Mouse (Mus musculus) regulatory T cell (primary cell): Measurements from ENCODE around the gene Rnf26.

Source experiments
- in situ Hi-C: fragments of 300-600 bp; cut with MboI, MseI; formaldehyde crosslinking; loops from one replicate; pipeline ENCODE4 v1.15.1; 2025; ENCODE audit warnings: high pct_unique_total_duplicates

The Rnf26 gene

DNA sequence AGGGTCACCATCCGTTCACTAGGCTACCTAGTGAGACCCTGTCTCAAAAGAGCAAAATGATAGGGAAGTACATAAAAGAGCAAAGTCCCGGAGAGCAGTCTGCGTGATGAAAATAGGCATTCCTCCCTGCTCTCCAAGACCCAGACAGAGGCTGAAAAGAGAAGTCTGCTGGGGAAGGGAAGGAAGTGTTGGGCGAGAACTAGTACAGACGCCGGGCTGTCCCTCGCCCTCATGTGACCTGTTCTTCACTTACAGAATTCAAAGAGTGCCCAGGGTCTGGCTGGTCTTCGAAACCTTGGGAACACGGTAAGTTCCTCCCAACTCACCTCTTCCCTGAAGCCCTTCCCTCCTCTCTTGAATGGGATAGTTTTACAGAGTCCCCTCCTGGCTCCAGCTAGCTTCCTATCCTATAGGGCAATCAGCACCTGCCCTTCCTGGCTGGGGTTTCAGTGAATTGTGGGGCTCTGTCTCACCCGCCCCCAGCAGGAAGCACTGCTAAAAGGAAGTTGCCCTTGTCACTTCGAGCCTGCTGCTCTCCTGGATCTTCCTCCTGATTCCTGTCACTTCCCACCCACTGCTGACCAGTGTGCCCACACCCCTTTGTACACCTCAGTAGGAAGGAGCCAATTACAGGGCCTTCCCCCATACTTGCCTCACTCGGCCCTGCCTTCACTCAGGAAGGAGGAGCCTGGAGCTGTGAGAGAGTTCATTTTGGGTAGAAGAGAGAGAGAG is 24.3 kb downstream of the Rnf26 start:
- in situ Hi-C loops = loop anchor here (25.0 kb wide), 1 partner anchor 552 kb away; no protein-coding TSS in a partner anchor

DNA sequence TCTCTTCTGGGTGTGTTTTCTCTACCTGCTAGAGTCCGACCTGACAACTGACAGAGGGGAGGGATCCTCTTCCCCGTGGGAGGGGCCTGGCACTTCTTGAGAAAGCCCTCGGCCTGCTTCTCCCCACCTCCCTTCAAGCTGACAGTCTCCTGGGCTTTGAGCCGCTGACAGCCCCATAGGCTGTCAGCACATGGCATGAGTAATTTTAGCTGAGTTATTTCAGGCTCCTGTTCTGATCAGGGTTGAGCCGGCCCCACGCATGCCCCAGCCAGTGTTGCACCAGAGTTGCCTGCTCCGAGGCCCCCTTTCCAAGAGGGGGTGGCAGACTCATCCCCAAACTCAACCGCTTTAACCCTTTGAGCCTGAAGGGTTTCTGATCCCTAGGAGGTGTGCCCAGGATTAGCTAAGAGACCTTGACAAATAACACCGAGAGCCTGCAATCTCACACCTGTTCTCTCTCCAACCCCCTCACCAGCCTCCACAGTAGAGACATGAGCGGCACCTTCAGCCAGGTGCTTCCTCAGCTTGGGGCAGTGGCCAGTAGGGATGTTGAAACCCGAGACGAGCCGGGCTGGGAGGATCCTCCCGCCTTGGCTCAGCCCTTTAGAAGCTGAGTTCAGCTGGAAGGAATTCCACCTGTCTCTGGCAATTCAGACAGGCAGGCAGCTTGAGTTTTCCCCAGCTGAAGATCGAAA is 25.4 kb downstream of the Rnf26 start:
- in situ Hi-C loops = loop anchor here (25.0 kb wide), 1 partner anchor 551 kb away; no protein-coding TSS in a partner anchor

DNA sequence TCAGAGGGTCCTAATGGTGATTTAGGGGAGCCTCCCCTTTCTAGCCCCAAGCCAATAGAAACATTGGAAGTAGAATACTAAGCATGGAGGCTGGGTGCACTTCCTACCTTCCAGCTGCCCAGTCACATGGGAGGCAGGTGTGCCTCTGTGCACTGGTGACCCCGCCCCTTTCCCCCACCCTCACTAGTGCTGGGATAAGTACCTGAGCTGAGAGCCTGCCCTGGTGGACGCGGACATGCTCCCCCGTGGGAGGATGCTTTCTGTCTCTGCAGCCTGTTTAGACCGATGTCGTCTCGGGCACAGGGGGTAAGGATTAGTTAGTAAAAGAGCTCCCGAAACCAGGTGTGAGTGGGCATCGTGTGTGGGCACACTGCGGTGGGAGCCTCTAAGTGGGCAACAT is 26.4 kb downstream of the Rnf26 start:
- in situ Hi-C loops = loop anchor here (25.0 kb wide), 1 partner anchor 550 kb away; no protein-coding TSS in a partner anchor

DNA sequence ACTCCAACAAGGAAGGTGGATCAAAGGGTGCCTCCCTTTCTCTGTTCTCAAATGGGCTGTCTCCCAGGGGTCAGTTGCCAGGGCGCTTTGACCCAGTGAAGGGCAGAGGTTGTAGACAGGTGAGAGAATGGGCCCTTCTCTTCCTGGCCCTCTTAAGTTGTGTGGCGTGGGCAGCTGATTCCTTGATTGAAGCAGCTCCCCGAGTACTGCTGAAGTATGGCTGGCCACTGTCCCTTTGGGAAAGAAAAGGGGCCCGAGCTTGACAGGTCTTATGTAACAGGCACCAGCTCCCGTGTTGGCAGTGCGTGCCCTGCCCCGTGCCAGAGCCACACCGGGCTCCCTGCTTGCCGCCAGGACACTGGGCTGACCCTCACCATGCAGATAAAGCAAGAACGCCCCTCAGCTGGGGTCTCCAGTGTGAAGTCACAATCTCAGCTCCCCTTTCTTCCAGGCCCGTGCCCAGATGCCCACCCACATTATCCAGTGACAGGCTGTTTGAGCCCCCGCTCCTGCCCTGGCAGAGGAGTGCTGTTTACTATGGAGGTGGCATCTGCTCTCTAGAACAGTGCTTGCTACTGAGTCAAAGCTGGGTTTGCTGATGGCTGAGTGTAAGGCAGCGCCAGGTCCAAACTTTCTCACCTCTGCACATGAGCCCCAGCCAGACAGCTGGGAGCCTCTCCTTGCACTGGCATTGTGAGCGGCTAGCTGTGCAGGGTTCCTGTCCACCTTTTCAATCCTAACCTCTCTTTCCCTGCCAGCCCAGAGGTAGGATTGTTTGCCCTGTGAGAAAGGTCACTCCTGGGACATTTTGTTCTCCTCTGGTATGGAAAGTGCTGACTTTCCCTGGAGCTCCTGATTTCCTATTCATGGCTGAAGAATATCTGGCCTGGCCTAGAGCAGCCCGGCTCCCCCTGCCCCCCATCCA is 27.3 kb downstream of the Rnf26 start:
- in situ Hi-C loops = loop anchor here (25.0 kb wide), 1 partner anchor 549 kb away; no protein-coding TSS in a partner anchor

DNA sequence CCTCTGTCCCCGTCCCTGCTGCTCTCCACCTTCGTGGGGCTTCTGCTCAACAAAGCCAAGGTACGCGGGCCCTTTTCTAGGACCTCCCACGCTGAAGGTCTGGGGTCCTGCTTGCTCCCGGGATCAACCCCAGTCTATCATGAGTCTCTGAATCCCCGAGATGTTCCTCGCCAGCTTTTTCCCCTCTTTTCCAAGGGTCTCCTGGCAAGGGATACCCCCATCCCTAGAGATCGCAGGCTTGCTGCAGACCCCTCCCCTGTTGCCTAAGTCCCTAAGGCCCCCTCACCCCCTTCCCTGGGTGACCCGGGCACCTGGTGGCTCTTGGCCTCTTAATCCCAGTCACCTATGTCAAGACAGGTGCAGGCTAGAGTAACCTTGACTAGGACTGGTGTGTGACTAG is 28.0 kb downstream of the Rnf26 start:
- in situ Hi-C loops = loop anchor here (25.0 kb wide), 1 partner anchor 548 kb away; no protein-coding TSS in a partner anchor

DNA sequence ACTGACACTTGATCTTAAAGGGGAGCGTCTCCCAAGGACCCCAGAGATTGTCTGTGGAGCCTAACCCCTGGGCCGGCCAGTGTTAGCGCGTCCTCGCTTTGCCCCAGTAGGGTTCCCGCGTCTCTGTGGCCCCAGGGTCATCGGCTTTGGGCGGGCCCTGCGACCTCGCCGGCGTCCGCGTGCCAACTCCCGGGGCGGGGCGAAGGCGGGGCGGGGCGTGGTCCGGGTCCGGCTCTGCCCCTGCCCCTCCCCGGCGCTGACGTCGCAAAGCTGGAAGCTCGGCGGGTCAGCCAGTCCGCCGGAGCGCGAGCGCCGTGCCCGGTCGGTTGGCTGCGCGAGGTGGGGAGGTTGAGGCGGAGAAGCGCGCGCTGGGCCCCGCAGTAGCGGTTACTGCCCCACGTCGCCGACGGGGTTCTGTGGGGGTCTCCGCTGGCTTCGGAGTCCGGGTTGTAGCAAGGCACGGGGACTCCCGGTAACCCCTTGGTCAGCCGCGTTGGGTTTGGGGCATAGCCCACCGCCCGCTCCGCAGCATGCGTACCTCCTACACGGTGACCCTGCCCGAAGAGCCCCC is 28.6 kb downstream of the Rnf26 start:
- in situ Hi-C loops = loop anchor here (25.0 kb wide), 1 partner anchor 547 kb away; no protein-coding TSS in a partner anchor

DNA sequence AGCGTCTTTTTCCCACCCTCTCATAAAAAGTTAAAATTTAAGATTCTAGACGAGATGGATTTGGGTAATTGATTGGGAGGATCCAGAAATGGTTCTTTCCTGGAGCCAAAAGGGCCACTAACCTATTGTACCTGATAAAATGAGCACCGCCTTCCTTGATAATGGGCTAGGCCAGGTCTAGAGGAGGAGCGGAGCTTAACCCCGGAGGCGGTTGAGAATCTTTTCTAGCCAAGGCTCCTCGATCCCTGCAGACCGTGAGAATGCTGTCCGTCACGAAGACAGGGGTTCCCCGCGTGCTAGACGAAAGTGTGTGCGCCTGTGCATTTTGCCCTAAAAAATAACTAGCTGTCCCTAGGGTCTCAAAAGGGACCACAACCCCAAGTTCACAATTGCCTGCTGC is 29.1 kb downstream of the Rnf26 start:
- in situ Hi-C loops = loop anchor here (25.0 kb wide), 1 partner anchor 547 kb away; no protein-coding TSS in a partner anchor

DNA sequence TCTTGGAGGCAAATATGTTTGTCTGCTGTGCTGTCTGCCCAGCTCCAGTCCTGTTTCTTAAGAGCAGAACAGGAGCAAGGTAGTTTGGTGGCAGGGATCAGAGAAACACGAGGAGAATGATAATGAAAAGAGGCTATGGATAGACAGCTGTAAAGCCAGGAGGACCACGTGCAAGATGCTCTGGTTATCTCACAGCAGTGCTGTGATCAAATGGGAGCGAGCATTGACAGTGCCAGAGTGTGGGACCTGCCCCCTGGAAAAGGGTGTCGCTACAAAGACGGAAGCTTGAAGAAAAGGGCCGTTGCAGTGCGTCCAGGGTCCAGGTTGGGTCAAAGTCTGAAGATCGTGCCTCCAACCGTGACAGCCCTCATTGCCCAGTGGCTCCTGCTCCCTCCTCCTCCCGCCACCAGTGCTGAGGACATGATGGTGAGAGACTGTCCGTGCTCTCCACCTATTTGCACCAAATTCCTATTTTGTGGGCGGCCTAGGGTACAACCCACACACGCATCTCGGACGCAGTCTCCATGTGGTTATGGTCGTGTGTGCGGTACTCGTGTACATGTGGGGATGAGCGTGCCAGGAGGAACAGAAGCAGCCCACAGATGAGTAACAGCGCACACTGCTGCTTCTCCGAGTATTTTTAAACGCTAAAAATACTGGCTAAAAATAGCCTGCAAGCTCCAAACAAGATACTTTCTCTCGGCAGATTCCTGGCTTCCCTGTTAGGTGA is 29.8 kb downstream of the Rnf26 start:
- in situ Hi-C loops = loop anchor here (25.0 kb wide), 1 partner anchor 546 kb away; no protein-coding TSS in a partner anchor

DNA sequence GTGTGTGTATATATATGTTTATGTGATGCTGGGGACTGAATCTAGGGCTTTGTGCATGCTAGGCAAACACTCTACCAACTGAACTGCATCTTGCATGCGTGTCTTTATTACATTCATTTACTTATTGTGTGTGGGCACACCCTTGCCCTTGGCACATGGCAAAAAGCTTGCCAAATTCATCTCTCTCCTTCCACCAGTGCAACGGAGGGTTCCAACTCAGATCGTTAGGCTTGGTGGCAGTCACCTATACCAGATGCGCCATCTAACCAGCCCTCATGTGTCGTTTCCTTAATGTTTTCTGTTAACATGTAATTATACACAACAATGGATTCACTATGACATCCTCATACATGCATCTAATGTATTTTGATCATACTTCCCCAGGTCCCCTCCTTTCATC is 31.1 kb downstream of the Rnf26 start:
- in situ Hi-C loops = loop anchor here (25.0 kb wide), 1 partner anchor 545 kb away; no protein-coding TSS in a partner anchor

DNA sequence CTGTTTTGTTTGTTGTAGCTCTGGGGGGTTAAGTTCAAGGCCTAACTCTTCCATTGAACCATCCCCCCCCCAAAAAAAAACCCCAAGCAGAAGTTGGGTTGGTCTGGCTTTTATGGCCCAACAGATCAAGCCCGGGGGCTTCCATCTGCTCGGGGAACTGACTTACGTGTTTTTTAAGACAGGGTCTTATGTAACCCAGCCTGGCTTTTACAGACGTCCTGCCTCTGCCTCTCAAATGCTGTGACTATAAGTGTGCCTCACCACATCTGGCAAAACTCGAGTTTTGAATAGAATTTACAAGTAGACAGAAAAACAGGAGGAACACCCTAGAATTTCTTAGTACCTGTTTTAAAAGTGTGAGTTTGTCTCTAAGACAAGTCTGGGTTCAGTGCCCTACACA is 31.7 kb downstream of the Rnf26 start:
- in situ Hi-C loops = loop anchor here (25.0 kb wide), 1 partner anchor 544 kb away; no protein-coding TSS in a partner anchor

DNA sequence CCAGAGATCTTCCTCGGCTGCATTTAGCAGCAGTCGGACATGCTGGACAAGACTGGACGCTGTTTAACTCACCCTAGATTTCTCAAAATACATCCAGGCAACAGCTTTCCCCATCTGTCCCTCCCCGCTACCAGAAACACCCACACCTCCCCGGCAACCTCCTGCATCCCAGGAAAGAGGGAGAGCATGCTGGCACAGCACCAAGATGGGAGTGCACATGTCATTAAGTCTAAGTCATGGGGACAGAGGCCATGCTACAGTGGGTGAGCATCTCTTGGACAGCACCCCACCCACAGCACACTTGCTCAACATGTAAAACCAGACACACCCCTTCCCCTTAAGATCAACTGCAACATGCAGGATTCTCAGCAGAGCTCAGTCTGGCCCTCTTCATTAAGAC is 32.4 kb downstream of the Rnf26 start:
- in situ Hi-C loops = loop anchor here (25.0 kb wide), 1 partner anchor 544 kb away; no protein-coding TSS in a partner anchor

DNA sequence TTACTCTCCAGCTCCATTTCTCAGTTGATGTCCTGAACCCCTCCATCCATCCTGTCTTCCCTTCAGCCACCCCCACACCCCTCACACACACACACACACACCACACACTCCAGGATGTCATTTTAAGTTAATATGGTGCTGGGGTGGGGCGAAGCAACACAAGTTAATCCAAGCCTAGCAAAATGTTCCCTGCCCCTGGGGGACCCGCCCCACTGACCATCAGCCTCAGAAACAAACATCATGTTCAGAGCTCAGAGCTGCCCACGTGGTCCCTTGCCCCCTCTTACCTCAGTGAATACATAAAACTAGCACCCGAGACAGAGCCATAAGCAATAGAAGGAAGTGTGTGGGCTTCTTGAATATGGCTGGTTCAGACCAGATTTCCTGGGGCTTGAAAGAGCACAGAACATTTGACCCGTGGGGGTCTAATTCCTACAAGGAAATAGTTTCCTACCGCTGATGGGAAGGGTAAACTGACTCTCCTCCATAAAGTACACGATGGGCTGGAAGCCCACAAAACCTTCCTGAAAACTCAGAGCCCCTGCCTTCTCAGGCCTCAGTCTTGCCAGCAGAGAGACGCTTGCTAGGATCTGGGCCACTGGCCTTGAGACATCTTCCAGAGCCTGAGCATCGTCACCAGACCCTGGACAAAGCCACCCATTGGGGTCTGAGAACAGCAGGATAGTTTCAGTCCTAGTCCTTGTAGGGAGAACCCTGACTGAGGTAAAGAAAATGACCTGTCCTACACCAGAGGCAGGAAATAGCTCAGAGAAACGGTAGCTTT is 33.1 kb downstream of the Rnf26 start:
- in situ Hi-C loops = loop anchor here (25.0 kb wide), 1 partner anchor 543 kb away; no protein-coding TSS in a partner anchor

DNA sequence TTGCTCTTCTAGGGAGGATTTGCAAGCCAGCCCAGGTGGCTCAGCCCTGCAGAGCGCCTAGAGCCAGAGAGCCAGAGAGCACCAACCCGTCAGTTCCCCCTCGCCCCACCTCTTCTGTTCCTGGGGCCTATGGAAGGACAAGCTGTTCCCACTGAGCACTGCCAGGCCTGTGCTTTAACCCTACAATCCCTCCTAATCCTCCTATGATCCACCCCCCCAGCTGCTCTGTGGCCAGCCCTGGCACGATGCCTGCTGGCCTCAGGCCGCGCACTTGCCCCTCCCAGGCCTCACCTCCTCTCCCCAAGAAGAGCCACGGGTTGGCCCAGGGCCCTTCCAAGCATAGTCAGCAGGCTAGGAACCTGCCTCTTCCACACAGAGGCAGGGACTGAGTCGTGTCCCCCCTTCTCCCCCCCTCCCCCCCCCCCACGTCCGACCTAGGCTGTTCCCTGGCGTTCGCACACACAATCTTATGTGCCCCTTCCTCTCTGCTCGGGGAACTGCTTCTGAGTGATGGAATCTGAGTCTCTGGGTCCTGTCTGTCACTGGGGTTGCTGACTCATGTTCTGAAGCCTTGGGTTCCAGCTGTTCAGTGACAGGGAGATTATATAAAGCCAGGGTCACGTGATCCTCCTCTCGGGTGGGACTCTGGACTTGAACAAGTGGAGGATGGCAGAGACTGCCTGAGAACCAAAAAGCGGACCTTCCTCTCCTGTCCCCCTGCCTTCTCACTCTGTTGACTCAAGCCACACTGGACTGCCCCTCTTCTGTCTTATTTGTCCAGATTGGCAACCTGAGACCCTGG is 34.2 kb downstream of the Rnf26 start:
- in situ Hi-C loops = loop anchor here (25.0 kb wide), 1 partner anchor 542 kb away; no protein-coding TSS in a partner anchor

DNA sequence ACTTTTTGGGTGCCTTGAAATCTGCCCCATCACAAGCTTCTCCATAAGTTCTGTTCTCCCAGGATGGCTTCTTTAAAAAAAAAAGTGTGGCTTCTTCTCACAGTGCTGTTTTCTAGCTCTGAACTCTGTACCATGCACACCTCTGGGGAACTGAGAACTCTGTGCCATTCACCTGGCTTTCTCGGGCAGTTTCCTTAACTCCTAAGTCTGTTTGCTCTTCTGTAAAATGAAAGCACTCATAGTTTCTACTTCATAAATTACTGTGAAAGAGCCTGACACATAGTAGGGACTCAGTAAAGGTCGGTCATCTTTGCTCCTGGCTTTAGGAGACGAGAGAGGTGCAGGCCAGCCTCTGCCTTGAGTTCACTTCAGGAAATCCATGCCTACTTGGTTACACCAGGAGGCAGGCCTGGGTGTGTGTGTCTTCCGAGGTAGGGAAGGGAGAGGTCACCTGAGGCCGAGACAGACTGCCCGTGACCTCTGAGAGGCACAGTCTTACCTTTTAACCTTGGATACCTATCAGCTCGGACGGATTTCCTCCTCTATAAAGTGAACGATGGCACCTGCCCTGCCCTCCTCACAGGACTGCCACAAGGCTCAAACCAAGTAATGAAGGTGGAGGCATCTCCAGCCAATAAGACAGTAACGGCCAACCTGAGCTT is 35.0 kb downstream of the Rnf26 start:
- in situ Hi-C loops = loop anchor here (25.0 kb wide), 1 partner anchor 541 kb away; no protein-coding TSS in a partner anchor

DNA sequence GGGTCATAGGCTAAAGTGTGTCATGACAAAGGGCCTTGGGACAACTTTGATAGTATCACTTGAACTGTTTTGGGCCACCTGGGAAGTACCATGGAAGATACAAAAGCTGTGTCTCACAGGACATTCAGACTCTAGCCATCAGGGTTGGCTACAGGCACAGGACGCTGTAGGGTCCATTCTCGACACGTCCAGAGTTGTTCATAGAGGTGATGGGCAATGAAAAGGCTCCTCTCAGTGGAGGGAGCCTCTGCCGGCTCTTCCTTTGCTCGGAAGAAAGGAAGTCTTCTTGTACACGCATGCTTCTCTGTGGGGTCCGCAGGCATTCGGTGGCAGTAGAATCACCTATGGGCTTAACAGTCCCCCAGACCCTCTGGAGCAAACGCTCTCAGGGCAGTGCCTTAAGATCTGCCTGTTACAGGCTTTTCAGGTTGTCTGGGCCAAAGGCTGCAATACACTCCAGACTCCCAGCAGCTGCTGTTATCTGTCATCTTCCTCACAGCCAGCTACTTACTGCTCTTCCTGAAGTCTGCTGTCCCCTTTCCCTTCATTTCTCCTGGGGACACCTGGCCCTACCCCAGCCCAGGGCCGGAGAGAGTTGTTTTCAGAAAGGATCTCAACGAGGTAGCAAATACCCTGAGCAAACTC is 35.9 kb downstream of the Rnf26 start:
- in situ Hi-C loops = loop anchor here (25.0 kb wide), 1 partner anchor 540 kb away; no protein-coding TSS in a partner anchor

DNA sequence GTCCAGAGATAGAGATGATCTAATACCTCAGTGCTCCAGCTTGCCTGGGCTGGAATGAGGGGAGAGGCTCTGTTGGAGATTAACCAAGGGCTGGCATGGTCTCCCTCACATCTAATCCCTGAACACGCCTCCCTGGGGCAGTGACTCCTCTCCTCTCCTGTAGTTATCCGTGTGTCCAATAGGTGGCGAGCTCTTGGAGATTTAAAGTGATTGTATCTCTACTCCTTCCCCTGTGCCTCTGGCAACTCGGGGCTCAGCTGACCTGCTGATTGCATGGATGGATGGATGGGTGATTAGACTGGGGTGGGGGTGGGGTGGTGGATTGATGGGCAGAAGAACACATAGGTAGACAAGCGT is 36.6 kb downstream of the Rnf26 start:
- in situ Hi-C loops = loop anchor here (25.0 kb wide), 1 partner anchor 539 kb away; no protein-coding TSS in a partner anchor
